Mouse (Mus musculus) Muller cell, postnatal 12 days (primary cell): ENCODE results near the gene Tenm4.
"Not testable (repeated sequence)": the region's sequence is repeated elsewhere in the genome, so short reads cannot be mapped to it uniquely, and the experiment has no call there.

Experiments used
- DNase-seq: peaks from one replicate; pipeline ENCODE4 v3.0.0-alpha.2; 2015; ENCODE audit errors: inconsistent ontology term

Tenm4 gene

GRCm38 (mm10) chr7:96575202-96575650 is 404.2 kb downstream of the Tenm4 start:
- peak; percentile 92 for DNase-seq

GRCm38 (mm10) chr7:96582752-96583151 is 411.7 kb downstream of the Tenm4 start:
- no peak for DNase-seq

GRCm38 (mm10) chr7:96587403-96587802 is 416.4 kb downstream of the Tenm4 start:
- DNase-seq, result no peak

GRCm38 (mm10) chr7:96588567-96588966 is 417.5 kb downstream of the Tenm4 start:
- DNase-seq, result no peak

- DNase-seq, result no peak
These were observed 424.7 kb downstream of the Tenm4 start for GRCm38 (mm10) chr7:96595535-96596295.

GRCm38 (mm10) chr7:96596402-96597195 is 425.6 kb downstream of the Tenm4 start:
- no peak for DNase-seq

- DNase-seq, result no peak
These were observed 426.8 kb downstream of the Tenm4 start for GRCm38 (mm10) chr7:96597871-96598270.

GRCm38 (mm10) chr7:96599081-96599480 is 428.0 kb downstream of the Tenm4 start:
- DNase-seq, result no peak

GRCm38 (mm10) chr7:96600381-96600941 is 429.4 kb downstream of the Tenm4 start:
- no peak for DNase-seq

- DNase-seq, result peak; percentile 63
These were observed 433.2 kb downstream of the Tenm4 start for GRCm38 (mm10) chr7:96604091-96604745.

- DNase-seq, result peak; percentile 85
These were observed 434.3 kb downstream of the Tenm4 start for GRCm38 (mm10) chr7:96605316-96605715.

GRCm38 (mm10) chr7:96609854-96610586 is 439.0 kb downstream of the Tenm4 start:
- no peak for DNase-seq

GRCm38 (mm10) chr7:96617371-96617770 is 446.3 kb downstream of the Tenm4 start:
- DNase-seq, result peak; percentile 74

- DNase-seq, result no peak
These were observed 449.0 kb downstream of the Tenm4 start for GRCm38 (mm10) chr7:96619930-96620472.

- DNase-seq, result no peak
These were observed 455.3 kb downstream of the Tenm4 start for GRCm38 (mm10) chr7:96626338-96626737.

GRCm38 (mm10) chr7:96630551-96630950 is 459.5 kb downstream of the Tenm4 start:
- DNase-seq, result not testable (repeated sequence)

GRCm38 (mm10) chr7:96633008-96633407 is 462.0 kb downstream of the Tenm4 start:
- no peak for DNase-seq

GRCm38 (mm10) chr7:96635830-96636440 is 464.9 kb downstream of the Tenm4 start:
- DNase-seq, result no peak

GRCm38 (mm10) chr7:96643461-96644204 is 472.6 kb downstream of the Tenm4 start:
- DNase-seq, result peak; percentile 92

GRCm38 (mm10) chr7:96644205-96644531 is 473.1 kb downstream of the Tenm4 start:
- DNase-seq, result no peak
